Mouse (Mus musculus) stomach, postnatal 0 days (tissue): ENCODE measurements around the gene Epdr1. TPM values are rescaled to one million over a fixed set of nuclear protein-coding genes. Genes with fewer than 3 reads are reported as not detected.
A peak's percentile ranks its signal among the peaks of the same experiment; 100 is the strongest.

ENCODE experiments used
- ATAC-seq: fragments of 200-750 bp; cut with Nextera tagmentation; 2 replicates; pipeline ENCODE4 v1.8.0; 2017; ENCODE audit not compliant: low FRiP score, low TSS enrichment
- DNase-seq: peaks from one replicate; pipeline ENCODE4 v3.0.0-alpha.2; 2016; ENCODE audit warnings: low spot score
- H3K27ac ChIP-seq: fragments of 300-500 bp; sonication (generic); replicated peaks from 2 replicates; pipeline ENCODE4 v1.5.1; 2014; ENCODE audit warnings: mild to moderate bottlenecking, control low read depth
- H3K27me3 ChIP-seq: fragments of 300-500 bp; sonication (generic); 2 replicates; pipeline ENCODE4 v1.6.1; 2014; ENCODE audit warnings: low read length; ENCODE audit not compliant: control insufficient read depth, insufficient read depth
- H3K36me3 ChIP-seq: fragments of 300-500 bp; sonication (generic); 2 replicates; pipeline ENCODE4 v1.6.1; 2014; ENCODE audit warnings: low read length, mixed read lengths; ENCODE audit not compliant: control insufficient read depth, insufficient read depth
- H3K4me1 ChIP-seq: fragments of 300-500 bp; sonication (generic); replicated peaks from 2 replicates; pipeline ENCODE4 v1.6.1; 2014; ENCODE audit warnings: antibody characterized with exemption; ENCODE audit not compliant: control insufficient read depth, insufficient read depth
- H3K4me2 ChIP-seq: fragments of 300-500 bp; sonication (generic); replicated peaks from 2 replicates; pipeline ENCODE4 v1.6.1; 2014; ENCODE audit warnings: low read depth, mild to moderate bottlenecking, control low read depth, moderate library complexity
- H3K4me3 ChIP-seq: fragments of 300-500 bp; sonication (generic); 2 replicates; pipeline ENCODE4 v1.5.1; 2014; ENCODE audit warnings: low read depth, low read length, control low read depth
- H3K9ac ChIP-seq: fragments of 300-500 bp; sonication (generic); 2 replicates; pipeline ENCODE4 v1.6.1; 2014; ENCODE audit warnings: mild to moderate bottlenecking, low read length, control low read depth, mixed read lengths
- H3K9me3 ChIP-seq: fragments of 300-500 bp; sonication (generic); 2 replicates; pipeline ENCODE4 v1.6.1; 2016; ENCODE audit warnings: low read length; ENCODE audit not compliant: control insufficient read depth
- CTCF ChIP-seq: IDR thresholded peaks from 2 replicates; pipeline ENCODE4 v1.5.1; 2016; ENCODE audit warnings: antibody characterized with exemption, low read depth, mild to moderate bottlenecking, moderate library complexity
- EP300 ChIP-seq: optimal IDR thresholded peaks from 2 replicates; pipeline ENCODE3; 2016; ENCODE audit warnings: antibody characterized with exemption
- WGBS: fragments of 180-500 bp; shearing (Covaris S2); extraction: QIAGEN DNeasy Blood & Tissue Kit; methylation state at CpG from one replicate; pipeline ENCODE4 v1.1.7; 2014; 5-methylcytosine and 5-hydroxymethylcytosine counted together
- polyA plus RNA-seq: library from polyadenylated mRNA; unstranded; fragments of >200 nt; fragmentation: Nextera tagmentation; extraction: Ambion mirVana; gene quantifications from 2 replicates; pipeline ENCODE4 v1.2.1, GENCODE M21; 2015

Gene Epdr1
- 13.6 and 14.7 TPM in 2 replicates for polyA plus RNA-seq

- 0% methylated on average over 46 of the region's 46 CpGs for WGBS
- H3K27me3 ChIP-seq = no peaks in the 10 kb centered on the region
- peak within 1 kb of the TSS; percentile 58 for H3K27ac ChIP-seq
- peak within 1 kb of the TSS; percentile 100 for H3K4me2 ChIP-seq
- H3K4me1 ChIP-seq = peaks cover 3% of the 10 kb centered on the region; the same call in 1 of the 2 replicates
- no peaks in the 10 kb centered on the region for H3K9me3 ChIP-seq
- H3K4me3 ChIP-seq = peak within 1 kb of the TSS; percentile 66
- no peaks in the 10 kb centered on the region for H3K36me3 ChIP-seq
- ATAC-seq = peak; percentile 88
- TF ChIP-seq CTCF = peak; percentile 78
- TF ChIP-seq EP300 = no peak
- peak within 1 kb of the TSS; percentile 76 for H3K9ac ChIP-seq
- peak; percentile 72 for DNase-seq
Measured at GRCm38 (mm10) chr13:19619216-19619927, at the start of gene Epdr1. Gene Epdr1 (minus strand): TSS chr13:19619927.

GRCm38 (mm10) chr13:19668355-19669140 lies 48.8 kb upstream of the Epdr1 start:
- H3K4me1 ChIP-seq = no peaks in the 10 kb centered on the region
- H3K4me3 ChIP-seq = no peak overlapping the region
- ATAC-seq = no peak
- no peaks in the 10 kb centered on the region for H3K9me3 ChIP-seq
- no peaks in the 10 kb centered on the region for H3K27me3 ChIP-seq
- DNase-seq = no peak
- WGBS = 71% methylated on average over 4 of the region's 4 CpGs
- H3K27ac ChIP-seq = no peak overlapping the region
- no peak overlapping the region for H3K4me2 ChIP-seq
- no peak overlapping the region for H3K9ac ChIP-seq
- TF ChIP-seq CTCF (no peak), EP300 (no peak)
- no peaks in the 10 kb centered on the region for H3K36me3 ChIP-seq

GRCm38 (mm10) chr13:19652405-19652804 lies 32.7 kb upstream of the Epdr1 start:
- H3K4me1 ChIP-seq = no peaks in the 10 kb centered on the region
- ATAC-seq = no peak
- H3K27ac ChIP-seq = no peak overlapping the region

GRCm38 (mm10) chr13:19649824-19650223 lies 30.1 kb upstream of the Epdr1 start:
- ATAC-seq = no peak
- Histone ChIP-seq H3K36me3 (no peaks in the 10 kb centered on the region), H3K9ac (no peak overlapping the region)

More at GRCm38 (mm10) chr13:19652405-19652804, 32.7 kb upstream of the Epdr1 start:
- WGBS = 85% methylated on average over 2 of the region's 2 CpGs
- no peaks in the 10 kb centered on the region for H3K27me3 ChIP-seq
- no peak overlapping the region for H3K9ac ChIP-seq
- no peaks in the 10 kb centered on the region for H3K36me3 ChIP-seq
- no peak for TF ChIP-seq EP300
- TF ChIP-seq CTCF = no peak
- H3K9me3 ChIP-seq = no peaks in the 10 kb centered on the region
- no peak for DNase-seq
- no peak overlapping the region for H3K4me2 ChIP-seq
- no peak overlapping the region for H3K4me3 ChIP-seq

GRCm38 (mm10) chr13:19644225-19644624 lies 24.5 kb upstream of the Epdr1 start:
- Histone ChIP-seq H3K9me3 (no peaks in the 10 kb centered on the region), H3K4me1 (no peaks in the 10 kb centered on the region), H3K4me3 (no peak overlapping the region), H3K4me2 (no peak overlapping the region), H3K36me3 (no peaks in the 10 kb centered on the region), H3K27ac (no peak overlapping the region), H3K9ac (no peak overlapping the region), H3K27me3 (no peaks in the 10 kb centered on the region)
- WGBS = 66% methylated on average over 2 of the region's 2 CpGs
- peak; percentile 50 for TF ChIP-seq CTCF
- TF ChIP-seq EP300 = no peak
- DNase-seq (no peak), ATAC-seq (no peak)

More at GRCm38 (mm10) chr13:19649824-19650223, 30.1 kb upstream of the Epdr1 start:
- no peak overlapping the region for H3K27ac ChIP-seq
- H3K4me3 ChIP-seq = no peak overlapping the region
- WGBS = 91% methylated on average over 2 of the region's 2 CpGs
- no peak for TF ChIP-seq CTCF
- no peak for TF ChIP-seq EP300
- DNase-seq = no peak
- H3K4me2 ChIP-seq = no peak overlapping the region
- no peaks in the 10 kb centered on the region for H3K4me1 ChIP-seq
- H3K9me3 ChIP-seq = no peaks in the 10 kb centered on the region
- no peaks in the 10 kb centered on the region for H3K27me3 ChIP-seq
